Mouse (Mus musculus) MEL (cell line): ENCODE measurements around the gene Asb4. TPM values are rescaled to one million over a fixed set of nuclear protein-coding genes. Genes with fewer than 3 reads are reported as not detected.

Experiments
- DNase-seq: peaks from one replicate; pipeline ENCODE4 v3.0.0; 2011; ENCODE audit warnings: low read depth, low spot score
- H3K27ac ChIP-seq: 2 replicates; pipeline ENCODE4 v1.5.1; 2012; ENCODE audit warnings: low read depth, mild to moderate bottlenecking, control low read depth, low read length, moderate library complexity; ENCODE audit not compliant: control insufficient read depth
- H3K27me3 ChIP-seq, 2 experiments: fragments of 150-350 bp in 1 of 2; sonication (generic) in 1 of 2; 2 replicates each; pipeline ENCODE4 v1.6.1; 2012; ENCODE audit warnings: low read length in 2 of 2, mild to moderate bottlenecking in 2 of 2, improper control_type of control experiment in 1 of 2, moderate library complexity in 1 of 2; ENCODE audit not compliant: insufficient read depth in 2 of 2, control insufficient read depth in 1 of 2
- H3K36me3 ChIP-seq, 2 experiments: 2 replicates each; pipeline ENCODE4 v1.6.1; 2012 to 2014; ENCODE audit warnings: low read length in 2 of 2, improper control_type of control experiment in 1 of 2, inconsistent platforms in 1 of 2, mild to moderate bottlenecking in 1 of 2; ENCODE audit not compliant: insufficient read depth in 2 of 2, control insufficient read depth in 1 of 2
- H3K4me1 ChIP-seq, 2 experiments: fragments of 150-350 bp in 1 of 2; sonication (generic) in 1 of 2; 2 replicates each; pipeline ENCODE4 v1.6.1; 2012; ENCODE audit warnings: low read length in 2 of 2, improper control_type of control experiment in 1 of 2, mild to moderate bottlenecking in 1 of 2; ENCODE audit not compliant: insufficient read depth in 2 of 2, control insufficient read depth in 1 of 2
- H3K4me3 ChIP-seq, 2 experiments: fragments of 150-350 bp in 1 of 2; sonication (generic) in 1 of 2; 2 replicates each; pipeline ENCODE4 v1.5.1; 2012; ENCODE audit warnings: low read depth in 2 of 2, low read length in 2 of 2, mild to moderate bottlenecking in 2 of 2, moderate library complexity in 2 of 2, control low read depth in 1 of 2, improper control_type of control experiment in 1 of 2; ENCODE audit not compliant: control insufficient read depth in 1 of 2, insufficient read depth in 1 of 2
- H3K79me2 ChIP-seq: 2 replicates; pipeline ENCODE4 v1.6.1; 2012; ENCODE audit warnings: mild to moderate bottlenecking, low read length, moderate library complexity; ENCODE audit not compliant: control insufficient read depth, poor library complexity, insufficient read depth
- H3K9ac ChIP-seq: 2 replicates; pipeline ENCODE4 v1.6.1; 2012; ENCODE audit warnings: low read depth, mild to moderate bottlenecking, control low read depth, low read length, moderate library complexity; ENCODE audit not compliant: control insufficient read depth, poor library complexity, severe bottlenecking
- H3K9me3 ChIP-seq: fragments of 150-350 bp; sonication (generic); replicated peaks from 2 replicates; pipeline ENCODE4 v1.6.1; 2012; ENCODE audit warnings: mild to moderate bottlenecking, low read length, improper control_type of control experiment, moderate library complexity; ENCODE audit not compliant: insufficient read depth
- BHLHE40 ChIP-seq: IDR thresholded peaks from 2 replicates; pipeline ENCODE4 v1.6.1; 2012; ENCODE audit warnings: low read depth, mild to moderate bottlenecking, inconsistent platforms, low read length, improper control_type of control experiment, borderline replicate concordance
- CHD1 ChIP-seq: IDR thresholded peaks from 2 replicates; pipeline ENCODE4 v1.6.1; 2012; ENCODE audit warnings: low read depth, mild to moderate bottlenecking, inconsistent platforms, low read length, improper control_type of control experiment
- CHD2 ChIP-seq: IDR thresholded peaks from 2 replicates; pipeline ENCODE4 v1.6.1; 2011; ENCODE audit warnings: low read length, improper control_type of control experiment
- ETS1 ChIP-seq: IDR thresholded peaks from 2 replicates; pipeline ENCODE4 v1.6.1; 2012; ENCODE audit warnings: low read depth, mild to moderate bottlenecking, inconsistent platforms, low read length, improper control_type of control experiment, moderate library complexity
- GATA1 ChIP-seq: IDR thresholded peaks from 2 replicates; pipeline ENCODE4 v1.6.1; 2011; ENCODE audit warnings: low read depth, low read length, improper control_type of control experiment
- HCFC1 ChIP-seq: IDR thresholded peaks from 2 replicates; pipeline ENCODE4 v1.6.1; 2012; ENCODE audit warnings: low read depth, mild to moderate bottlenecking, inconsistent platforms, low read length, improper control_type of control experiment, moderate library complexity
- KAT2A ChIP-seq: conservative IDR thresholded peaks from 2 replicates; pipeline ENCODE4 v1.6.1; 2012; ENCODE audit warnings: low read depth, low read length, improper control_type of control experiment, inconsistent platforms
- MEF2A ChIP-seq: IDR thresholded peaks from 2 replicates; pipeline ENCODE4 v1.6.1; 2014; ENCODE audit warnings: low read depth, mild to moderate bottlenecking, inconsistent platforms, low read length, improper control_type of control experiment; ENCODE audit not compliant: poor library complexity, insufficient replicate concordance, severe bottlenecking; ENCODE audit errors: extremely low read depth
- MYB ChIP-seq: IDR thresholded peaks from 2 replicates; pipeline ENCODE4 v1.6.1; 2011; ENCODE audit warnings: mild to moderate bottlenecking, low read depth, low read length, improper control_type of control experiment
- POLR2A ChIP-seq, 2 experiments: IDR thresholded peaks; 2 replicates each; pipeline ENCODE4 v1.6.1; 2011 to 2012; ENCODE audit warnings: low read length in 2 of 2, mild to moderate bottlenecking in 2 of 2, control low read depth in 1 of 2, improper control_type of control experiment in 1 of 2, low read depth in 1 of 2, moderate library complexity in 1 of 2; ENCODE audit not compliant: control insufficient read depth in 1 of 2, insufficient read depth in 1 of 2, poor library complexity in 1 of 2
- POLR2AphosphoS5 ChIP-seq: IDR thresholded peaks from 2 replicates; pipeline ENCODE4 v1.6.1; 2012; ENCODE audit warnings: low read depth, borderline replicate concordance, mild to moderate bottlenecking, inconsistent platforms, low read length, moderate library complexity, mixed read lengths
- RAD21 ChIP-seq: IDR thresholded peaks from 2 replicates; pipeline ENCODE4 v1.6.1; 2011; ENCODE audit warnings: mild to moderate bottlenecking, low read depth, low read length, improper control_type of control experiment
- TBP ChIP-seq: IDR thresholded peaks from 2 replicates; pipeline ENCODE4 v1.8.0; 2011; ENCODE audit warnings: low read depth, low read length, improper control_type of control experiment
- ZMIZ1 ChIP-seq: IDR thresholded peaks from 2 replicates; pipeline ENCODE4 v1.6.1; 2012; ENCODE audit warnings: low read depth, mild to moderate bottlenecking, inconsistent platforms, low read length, improper control_type of control experiment, moderate library complexity
- polyA plus RNA-seq, 2 experiments: library from polyadenylated mRNA; stranded (reverse) in 1 of 2; unstranded in 1 of 2; fragments of >175 nt in 1 of 2; fragments of >200 nt in 1 of 2; gene quantifications; 2 replicates each; pipeline versions ENCODE4 v1.2.1 to v1.2.4; 2012; ENCODE audit warnings: low replicate concordance in 2 of 2, low read depth in 1 of 2; ENCODE audit not compliant: insufficient read length in 2 of 2, insufficient read depth in 1 of 2, missing spikeins in 1 of 2
- total RNA-seq: library from RNA; depleted of rRNA; stranded (reverse); fragments of 300-350 nt; gene quantifications from 2 replicates; pipeline ENCODE4 v1.2.3, GENCODE M21; 2012

Asb4 gene
- total and polyA plus RNA-seq, 3 experiments, result not detected

DNA sequence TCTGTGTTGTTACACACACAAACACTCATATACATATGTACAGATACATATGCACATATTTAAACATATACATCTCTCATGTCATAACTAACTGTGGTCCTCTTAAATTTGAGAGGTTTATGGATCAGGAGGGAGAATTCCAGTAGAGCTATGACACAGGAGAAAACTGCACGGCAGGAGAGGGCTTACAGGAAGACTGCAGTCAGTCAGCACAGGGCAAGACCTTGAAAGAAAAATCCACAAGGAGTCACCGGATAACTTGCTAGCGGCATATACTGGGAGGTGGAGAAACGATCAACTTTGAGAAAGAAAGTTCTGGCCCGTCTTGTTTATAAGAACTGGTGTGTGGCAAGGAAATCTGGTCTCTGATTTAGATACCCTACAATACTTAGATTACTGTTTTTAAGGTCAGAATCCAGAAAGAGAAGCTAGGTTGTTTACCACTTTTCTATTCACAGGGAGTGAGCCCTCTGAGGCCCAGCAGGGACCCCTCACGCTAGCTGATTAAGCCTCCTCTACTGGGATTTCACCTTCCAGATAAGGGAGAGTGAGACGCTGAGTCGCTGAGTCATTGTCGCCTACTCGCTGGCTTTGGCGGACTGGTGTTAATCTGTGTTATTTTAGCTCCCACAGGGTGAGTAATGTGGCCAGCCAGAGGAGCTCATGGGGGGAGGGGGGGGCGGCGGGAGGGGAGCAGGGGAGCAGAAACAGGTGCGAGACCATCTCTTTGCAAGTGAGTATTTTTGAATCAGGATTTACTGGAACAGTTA lies 59.3 kb downstream of the Asb4 start (continued):
- TF ChIP-seq ETS1 (peak; percentile 63; the same call in 1 of the 2 replicates), GATA1 (peak; percentile 77), POLR2A (IDR thresholded peaks at IDR 0.05; ENCODE audit: control insufficient read depth in 1 of 2, insufficient read depth in 1 of 2, low read depth in 1 of 2, low read length in 2 of 2, poor library complexity in 1 of 2) (no peak), MYB (no peak)

DNA sequence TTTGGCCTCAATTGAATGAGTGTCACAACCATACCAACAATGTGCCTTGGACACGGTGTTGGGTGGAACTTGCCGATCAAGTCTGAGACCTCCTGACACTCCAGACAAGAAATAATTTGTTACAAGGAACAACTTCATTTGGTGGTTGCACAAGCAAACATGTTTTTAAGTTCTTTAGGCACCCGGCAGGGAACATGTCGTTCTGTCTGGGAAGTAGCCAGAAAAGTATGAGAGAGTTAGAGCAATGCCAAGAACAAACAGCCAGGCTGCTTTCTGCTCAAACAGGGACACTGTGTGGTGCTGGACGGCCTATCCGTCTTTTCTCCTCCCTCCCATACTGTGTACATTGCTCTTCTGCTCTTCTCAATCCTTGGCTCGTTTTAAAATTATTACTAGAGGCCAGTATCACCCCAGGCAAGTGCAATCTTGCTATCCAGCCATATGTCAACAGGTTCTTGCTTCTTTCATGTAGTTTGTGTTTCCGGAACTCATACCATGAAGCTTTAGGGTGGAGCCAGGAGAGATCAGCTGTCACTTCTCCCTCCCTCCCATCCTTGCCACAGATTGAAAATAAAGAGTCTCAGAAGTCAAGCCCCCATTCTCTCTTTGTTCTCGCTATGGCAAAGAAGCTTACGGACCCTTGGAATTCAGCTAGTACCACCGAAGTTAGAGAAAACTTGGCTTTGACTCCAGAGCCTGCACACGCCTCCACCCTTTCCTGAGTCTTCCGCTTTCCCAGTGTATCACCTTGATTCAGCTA lies 60.1 kb downstream of the Asb4 start:
- peak; percentile 27 for DNase-seq
- Histone ChIP-seq H3K9ac (no peak overlapping the region), H3K4me3 (no peak overlapping the region), H3K9me3 (no peaks in the 10 kb centered on the region), H3K27me3 (peaks cover 0 to 1% of the 10 kb centered on the region in 2 experiments; a peak in 1 of 4 replicates), H3K79me2 (no peaks in the 10 kb centered on the region), H3K4me1 (peaks cover 0 to 7% of the 10 kb centered on the region in 2 experiments; a peak in 3 of 4 replicates), H3K36me3 (peaks cover 0 to 6% of the 10 kb centered on the region in 2 experiments; a peak in 2 of 4 replicates), H3K27ac (no peak overlapping the region)
- TF ChIP-seq CHD2, result no peak
- TF ChIP-seq TBP, result no peak
- TF ChIP-seq ZMIZ1, result no peak
- no peak for TF ChIP-seq CHD1
- TF ChIP-seq POLR2A (IDR thresholded peaks at IDR 0.05; ENCODE audit: control insufficient read depth in 1 of 2, insufficient read depth in 1 of 2, low read depth in 1 of 2, low read length in 2 of 2, poor library complexity in 1 of 2), result no peak
- no peak for TF ChIP-seq BHLHE40
- no peak for TF ChIP-seq HCFC1
- no peak for TF ChIP-seq POLR2AphosphoS5
- no peak for TF ChIP-seq MEF2A
- TF ChIP-seq RAD21, result no peak

DNA sequence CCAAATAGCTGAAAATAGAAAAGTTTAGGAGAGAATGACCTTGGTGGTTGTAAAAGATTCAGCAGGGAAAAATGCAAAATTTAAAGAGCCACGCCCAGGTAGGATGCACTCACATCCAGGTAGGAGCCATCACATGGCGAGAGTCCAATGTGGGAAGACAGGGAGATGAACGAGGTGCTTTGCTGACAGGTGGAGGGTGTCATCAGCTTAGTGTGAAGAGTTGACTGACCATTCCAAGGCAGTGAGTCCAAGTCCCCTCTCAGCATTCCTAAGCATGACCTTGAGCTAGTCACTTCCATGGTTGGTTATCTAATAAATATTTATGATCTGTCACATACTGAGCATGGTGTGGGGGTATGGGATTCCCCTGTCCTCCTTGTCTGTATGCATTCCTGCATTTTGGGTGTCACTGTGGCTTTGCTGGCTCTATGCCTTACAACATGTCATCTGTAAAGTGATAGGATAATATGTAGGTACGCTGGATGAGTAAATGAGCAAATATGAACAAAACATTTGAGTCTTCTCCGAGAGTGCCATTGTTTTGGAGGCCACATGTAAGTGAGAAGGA lies 61.2 kb downstream of the Asb4 start:
- peaks cover 0 to 7% of the 10 kb centered on the region in 2 experiments; a peak in 3 of 4 replicates for H3K4me1 ChIP-seq
- no peak overlapping the region for H3K27ac ChIP-seq
- DNase-seq, result no peak
- H3K27me3 ChIP-seq, result 0 out of 4 replicates have a peak, but pooled peaks cover 0 to 1% of the 10 kb centered on the region in 2 experiments
- H3K36me3 ChIP-seq, result peaks cover 0 to 6% of the 10 kb centered on the region in 2 experiments; a peak in 2 of 4 replicates
- no peaks in the 10 kb centered on the region for H3K9me3 ChIP-seq
- no peak overlapping the region for H3K4me3 ChIP-seq
- H3K79me2 ChIP-seq, result no peaks in the 10 kb centered on the region
- no peak for TF ChIP-seq KAT2A
- H3K9ac ChIP-seq, result no peak overlapping the region
